Mouse (Mus musculus) neural tube, embryonic 15.5 days (tissue): ENCODE data around the gene Prkcq. TPM values are rescaled to one million over a fixed set of nuclear protein-coding genes. Genes with fewer than 3 reads are reported as not detected.
"Not testable (repeated sequence)": the region's sequence is repeated elsewhere in the genome, so short reads cannot be mapped to it uniquely, and the experiment has no call there.

Source experiments
- ATAC-seq: fragments of 200-750 bp; cut with Nextera tagmentation; 2 replicates; pipeline ENCODE4 v1.8.0; 2017; ENCODE audit warnings: mild to moderate bottlenecking, moderate TSS enrichment, moderate library complexity; ENCODE audit not compliant: low FRiP score
- H3K27ac ChIP-seq: fragments of 300-500 bp; sonication (generic); replicated peaks from 2 replicates; pipeline ENCODE4 v1.5.1; 2015; ENCODE audit warnings: mild to moderate bottlenecking, inconsistent platforms
- H3K27me3 ChIP-seq: fragments of 300-500 bp; sonication (generic); replicated peaks from 2 replicates; pipeline ENCODE4 v1.6.1; 2015; ENCODE audit warnings: inconsistent platforms
- H3K36me3 ChIP-seq: fragments of 300-500 bp; sonication (generic); 2 replicates; pipeline ENCODE4 v1.6.1; 2015; ENCODE audit warnings: inconsistent platforms
- H3K4me1 ChIP-seq: fragments of 300-500 bp; sonication (generic); 2 replicates; pipeline ENCODE4 v1.6.1; 2015; ENCODE audit warnings: inconsistent platforms
- H3K4me2 ChIP-seq: fragments of 300-500 bp; sonication (generic); 2 replicates; pipeline ENCODE4 v1.6.1; 2015; ENCODE audit warnings: inconsistent platforms, mild to moderate bottlenecking, moderate library complexity
- H3K4me3 ChIP-seq: fragments of 300-500 bp; sonication (generic); replicated peaks from 2 replicates; pipeline ENCODE4 v1.5.1; 2015; ENCODE audit warnings: mild to moderate bottlenecking, inconsistent platforms
- H3K9ac ChIP-seq: fragments of 300-500 bp; sonication (generic); replicated peaks from 2 replicates; pipeline ENCODE4 v1.6.1; 2015; ENCODE audit warnings: mild to moderate bottlenecking, inconsistent platforms
- H3K9me3 ChIP-seq: fragments of 300-500 bp; sonication (generic); replicated peaks from 2 replicates; pipeline ENCODE4 v1.6.1; 2016; ENCODE audit warnings: inconsistent platforms
- WGBS: fragments of 180-500 bp; shearing (Covaris S2); methylation state at CpG from one replicate; pipeline ENCODE4 v1.1.7; 2015; ENCODE audit warnings: mixed read lengths; 5-methylcytosine and 5-hydroxymethylcytosine counted together
- polyA plus RNA-seq: library from polyadenylated mRNA; unstranded; fragments of >200 nt; fragmentation: Nextera tagmentation; extraction: Ambion mirVana; gene quantifications from 2 replicates; pipeline ENCODE4 v1.2.1, GENCODE M21; 2015

Prkcq gene
- polyA plus RNA-seq, 1 experiment from 2014 or later = 33.1 TPM

DNA sequence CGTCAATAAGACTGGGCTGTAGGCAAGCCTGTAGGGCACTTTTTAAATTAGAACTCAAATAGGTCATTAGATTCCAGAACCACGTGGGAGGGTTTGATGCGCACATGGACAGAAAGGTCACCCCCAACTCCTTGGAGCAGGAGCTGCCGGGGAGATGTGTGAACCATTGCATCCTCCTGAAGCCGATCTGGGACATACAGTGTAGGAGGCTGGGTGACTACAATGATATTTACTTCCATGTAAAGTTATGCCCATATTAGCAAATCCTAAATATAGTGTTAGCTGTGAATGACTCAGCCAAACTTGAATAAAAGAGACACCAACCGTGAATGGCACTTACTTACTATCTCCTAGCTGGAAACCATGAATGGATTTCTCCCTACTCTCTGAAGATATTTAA lies 174.5 kb downstream of the Prkcq start:
- not testable (repeated sequence) for H3K9ac ChIP-seq

GRCm38 (mm10) chr2:11347791-11348190 lies 175.9 kb downstream of the Prkcq start:
- no peaks in the 10 kb centered on the region for H3K27me3 ChIP-seq
- no peaks in the 10 kb centered on the region for H3K4me1 ChIP-seq
- no peak overlapping the region for H3K27ac ChIP-seq
- H3K9me3 ChIP-seq = no peaks in the 10 kb centered on the region
- H3K4me2 ChIP-seq = no peak overlapping the region
- WGBS = 89% methylated on average over 3 of the region's 3 CpGs
- ATAC-seq = no peak
- H3K36me3 ChIP-seq = no peaks in the 10 kb centered on the region
- H3K4me3 ChIP-seq = no peak overlapping the region
- no peak overlapping the region for H3K9ac ChIP-seq

More for the DNA sequence above, 174.5 kb downstream of the Prkcq start:
- H3K4me2 ChIP-seq, H3K27ac ChIP-seq, H3K4me1 ChIP-seq, H3K4me3 ChIP-seq, H3K36me3 ChIP-seq, H3K9me3 ChIP-seq, ATAC-seq, H3K27me3 ChIP-seq: not testable (repeated sequence)
- 92% methylated on average over 6 of the region's 6 CpGs for WGBS
